Mouse (Mus musculus): Measurements from ENCODE around the gene Kbtbd7. TPM values are rescaled to one million over a fixed set of nuclear protein-coding genes. Genes with fewer than 3 reads are reported as not detected.
A peak's percentile ranks its signal among the peaks of the same experiment; 100 is the strongest.

Kbtbd7 gene
- total and polyA plus RNA-seq, 3 experiments, result 2.7 to 3.8 TPM; not detected in 1

- no peak overlapping the region for H3K4me3 ChIP-seq (ENCODE audit: control insufficient read depth in 1 of 2, insufficient read depth in 1 of 2, low read depth in 2 of 2, low read length in 2 of 2)
- H3K27me3 ChIP-seq (ENCODE audit: control insufficient read depth in 1 of 2, insufficient read depth in 2 of 2, low read length in 2 of 2), result no peaks in the 10 kb centered on the region
- no peaks in the 10 kb centered on the region for H3K9me3 ChIP-seq (replicated peaks; ENCODE audit: insufficient read depth, low read length)
- DNase-seq (ENCODE audit: low read depth, low spot score), result no peak
- no peak overlapping the region for H3K27ac ChIP-seq (ENCODE audit: control insufficient read depth, low read depth, low read length)
- H3K36me3 ChIP-seq (ENCODE audit: control insufficient read depth in 1 of 2, insufficient read depth in 2 of 2, low read length in 2 of 2), result no peaks in the 10 kb centered on the region
- no peaks in the 10 kb centered on the region for H3K79me2 ChIP-seq (ENCODE audit: control insufficient read depth, insufficient read depth, low read length, poor library complexity)
- no peak overlapping the region for H3K9ac ChIP-seq (ENCODE audit: control insufficient read depth, low read depth, low read length, poor library complexity, severe bottlenecking)
- 0 out of 2 replicates have a peak, but pooled peaks have one; percentile 39 for TF ChIP-seq GATA1 (IDR thresholded peaks at IDR 0.05; ENCODE audit: low read depth, low read length)
- TF ChIP-seq MAX (IDR thresholded peaks at IDR 0.05; ENCODE audit: low read length), result no peak
- TF ChIP-seq RCOR1 (IDR thresholded peaks at IDR 0.05; ENCODE audit: low read depth, low read length), result peak; percentile 47; the same call in 1 of the 2 replicates
- no peaks in the 10 kb centered on the region for H3K4me1 ChIP-seq (ENCODE audit: control insufficient read depth in 1 of 2, insufficient read depth in 2 of 2, low read length in 2 of 2)
These were observed 15.6 kb upstream of the Kbtbd7 start for GRCm38 (mm10) chr14:79410662-79411061.

DNA sequence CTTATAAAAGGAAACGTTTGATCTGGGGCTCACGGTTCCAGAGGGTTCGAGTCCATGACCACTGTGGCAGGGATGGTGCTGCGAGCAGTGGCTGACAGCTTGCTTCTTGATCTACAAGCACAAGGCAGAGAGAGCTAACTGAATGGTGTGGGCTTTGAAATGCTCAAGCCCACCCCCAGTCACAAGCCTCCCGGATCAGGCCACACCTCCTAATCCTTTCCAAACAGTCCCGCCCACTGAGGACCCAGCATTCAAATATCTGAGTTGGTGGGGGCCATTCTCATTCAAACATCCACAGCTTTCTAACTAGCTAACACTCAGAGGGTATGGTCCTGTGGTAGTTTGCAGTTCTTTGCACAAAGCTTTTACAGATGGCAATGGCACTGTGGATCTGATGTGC, 13.2 kb upstream of the Kbtbd7 start:
- Histone ChIP-seq H3K9ac (ENCODE audit: control insufficient read depth, low read depth, low read length, poor library complexity, severe bottlenecking) (no peak overlapping the region), H3K4me1 (ENCODE audit: control insufficient read depth in 1 of 2, insufficient read depth in 2 of 2, low read length in 2 of 2) (no peaks in the 10 kb centered on the region), H3K79me2 (ENCODE audit: control insufficient read depth, insufficient read depth, low read length, poor library complexity) (no peaks in the 10 kb centered on the region), H3K27ac (ENCODE audit: control insufficient read depth, low read depth, low read length) (no peak overlapping the region), H3K9me3 (replicated peaks; ENCODE audit: insufficient read depth, low read length) (no peaks in the 10 kb centered on the region), H3K27me3 (ENCODE audit: control insufficient read depth in 1 of 2, insufficient read depth in 2 of 2, low read length in 2 of 2) (no peaks in the 10 kb centered on the region), H3K36me3 (ENCODE audit: control insufficient read depth in 1 of 2, insufficient read depth in 2 of 2, low read length in 2 of 2) (no peaks in the 10 kb centered on the region), H3K4me3 (ENCODE audit: control insufficient read depth in 1 of 2, insufficient read depth in 1 of 2, low read depth in 2 of 2, low read length in 2 of 2) (no peak overlapping the region)
- TF ChIP-seq SMC3 (IDR thresholded peaks at IDR 0.05; ENCODE audit: low read depth, low read length) (no peak), MYC (IDR thresholded peaks at IDR 0.05; ENCODE audit: low read depth, low read length) (no peak), ZNF384 (IDR thresholded peaks at IDR 0.05; ENCODE audit: low read depth, low read length) (no peak), ETS1 (IDR thresholded peaks at IDR 0.05; ENCODE audit: low read depth, low read length) (no peak), E2F4 (IDR thresholded peaks at IDR 0.05; ENCODE audit: borderline replicate concordance, low read depth, low read length) (no peak), BHLHE40 (IDR thresholded peaks at IDR 0.05; ENCODE audit: borderline replicate concordance, low read depth, low read length) (no peak), TBP (IDR thresholded peaks at IDR 0.05; ENCODE audit: low read depth, low read length) (no peak), TAL1 (IDR thresholded peaks at IDR 0.05; ENCODE audit: low read length) (no peak), GABPA (IDR thresholded peaks at IDR 0.05; ENCODE audit: low read depth, low read length) (no peak), CHD1 (IDR thresholded peaks at IDR 0.05; ENCODE audit: low read depth, low read length) (no peak), USF2 (IDR thresholded peaks at IDR 0.05; ENCODE audit: borderline replicate concordance in 1 of 2, insufficient read depth in 1 of 2, low read depth in 1 of 2, low read length in 2 of 2) (no peak), MXI1 (IDR thresholded peaks at IDR 0.05; ENCODE audit: low read depth, low read length) (no peak)
- no peak for DNase-seq (ENCODE audit: low read depth, low spot score)

- no peak for DNase-seq (ENCODE audit: low read depth, low spot score)
- H3K4me1 ChIP-seq (ENCODE audit: control insufficient read depth in 1 of 2, insufficient read depth in 2 of 2, low read length in 2 of 2), result no peaks in the 10 kb centered on the region
- no peaks in the 10 kb centered on the region for H3K27me3 ChIP-seq (ENCODE audit: control insufficient read depth in 1 of 2, insufficient read depth in 2 of 2, low read length in 2 of 2)
- no peak overlapping the region for H3K4me3 ChIP-seq (ENCODE audit: control insufficient read depth in 1 of 2, insufficient read depth in 1 of 2, low read depth in 2 of 2, low read length in 2 of 2)
- H3K9me3 ChIP-seq (replicated peaks; ENCODE audit: insufficient read depth, low read length), result no peaks in the 10 kb centered on the region
- H3K79me2 ChIP-seq (ENCODE audit: control insufficient read depth, insufficient read depth, low read length, poor library complexity), result no peaks in the 10 kb centered on the region
- H3K36me3 ChIP-seq (ENCODE audit: control insufficient read depth in 1 of 2, insufficient read depth in 2 of 2, low read length in 2 of 2), result no peaks in the 10 kb centered on the region
- H3K9ac ChIP-seq (ENCODE audit: control insufficient read depth, low read depth, low read length, poor library complexity, severe bottlenecking), result no peak overlapping the region
- no peak overlapping the region for H3K27ac ChIP-seq (ENCODE audit: control insufficient read depth, low read depth, low read length)
- TF ChIP-seq POLR2AphosphoS5 (IDR thresholded peaks at IDR 0.05; ENCODE audit: borderline replicate concordance, low read depth, low read length) (no peak), TBP (IDR thresholded peaks at IDR 0.05; ENCODE audit: low read depth, low read length) (no peak), ZMIZ1 (IDR thresholded peaks at IDR 0.05; ENCODE audit: low read depth, low read length) (no peak), MAZ (IDR thresholded peaks at IDR 0.05; ENCODE audit: low read depth, low read length) (no peak), NRF1 (IDR thresholded peaks at IDR 0.05; ENCODE audit: insufficient read depth, low read depth, low read length, poor library complexity, severe bottlenecking) (no peak), ZKSCAN1 (IDR thresholded peaks at IDR 0.05; ENCODE audit: low read depth, low read length) (no peak), CTCF (IDR thresholded peaks at IDR 0.05 in 2 of 3, conservative IDR thresholded peaks at IDR 0.05 in 1 of 3; ENCODE audit: control insufficient read depth in 1 of 3, insufficient read depth in 1 of 3, low read depth in 2 of 3, low read length in 3 of 3, poor library complexity in 1 of 3, severe bottlenecking in 1 of 3) (no peak), UBTF (IDR thresholded peaks at IDR 0.05; ENCODE audit: borderline replicate concordance, insufficient read depth, low read depth, low read length) (no peak), USF2 (IDR thresholded peaks at IDR 0.05; ENCODE audit: borderline replicate concordance in 1 of 2, insufficient read depth in 1 of 2, low read depth in 1 of 2, low read length in 2 of 2) (no peak), BHLHE40 (IDR thresholded peaks at IDR 0.05; ENCODE audit: borderline replicate concordance, low read depth, low read length) (no peak), ELF1 (IDR thresholded peaks at IDR 0.05; ENCODE audit: low read depth, low read length) (no peak), MEF2A (IDR thresholded peaks at IDR 0.05; ENCODE audit: extremely low read depth, insufficient replicate concordance, low read depth, low read length, poor library complexity, severe bottlenecking) (no peak), NELFE (IDR thresholded peaks at IDR 0.05; ENCODE audit: low read depth, low read length) (no peak)
These were observed 6.1 kb upstream of the Kbtbd7 start for GRCm38 (mm10) chr14:79420083-79420685.

All from MEL (cell line).